Mouse (Mus musculus): ENCODE measurements at regions not wholly inside any gene's neighbourhood (a gene's known extent, or its start where the extent isn't known, plus 50 kb on each side); places are given as distances from the start of the nearest gene placed in this dataset.

DNA sequence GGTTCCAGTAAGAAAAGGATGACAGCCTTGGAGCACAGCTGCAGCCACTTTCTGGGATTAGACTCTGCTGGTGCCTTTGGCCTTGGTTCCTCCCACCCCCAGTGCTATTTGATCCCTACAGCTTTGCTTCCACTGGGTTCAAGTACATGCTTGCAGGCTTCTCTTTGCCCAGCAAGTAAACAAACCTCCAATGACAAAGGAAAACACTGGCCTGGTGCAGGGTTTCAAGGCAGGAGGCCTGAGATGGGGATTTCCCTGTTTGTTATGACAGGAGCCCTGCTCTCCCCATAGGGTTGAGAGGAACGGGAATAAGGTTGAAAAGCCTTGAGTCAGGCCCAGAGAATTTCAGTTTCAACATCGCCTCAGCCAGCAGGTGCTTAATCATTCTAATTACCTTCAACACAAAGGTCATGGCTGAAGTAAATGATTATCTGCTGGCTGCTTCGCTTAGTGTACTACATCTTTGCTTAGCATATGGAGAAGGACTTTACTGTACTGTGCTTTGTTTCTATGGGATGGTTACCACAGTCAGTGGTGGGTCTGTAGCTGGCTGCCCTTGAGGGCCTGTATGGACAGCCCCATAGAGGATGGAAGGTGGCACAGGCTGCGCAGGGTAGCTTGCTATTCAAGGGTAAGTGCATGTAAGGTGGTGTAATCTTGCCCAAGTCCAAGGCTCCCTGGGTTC is 142.2 kb upstream of the Serp2 start:
- no peaks in the 10 kb centered on the region for H3K9me3 ChIP-seq (ENCODE audit: control insufficient read depth, low read length)
- no peak overlapping the region for H3K9ac ChIP-seq (ENCODE audit: low read length)
- ATAC-seq (ENCODE audit: insufficient number of reproducible peaks, insufficient read depth, low FRiP score, low read depth): no peak
- no peaks in the 10 kb centered on the region for H3K36me3 ChIP-seq (ENCODE audit: control insufficient read depth, insufficient read depth, low read length)
- no peak overlapping the region for H3K4me2 ChIP-seq (ENCODE audit: low read length)
- H3K27me3 ChIP-seq (ENCODE audit: control insufficient read depth, insufficient read depth, low read length): no peaks in the 10 kb centered on the region
- H3K4me1 ChIP-seq (ENCODE audit: control insufficient read depth in 2 of 2, insufficient read depth in 2 of 2, low read length in 2 of 2): peaks cover 34 to 45% of the 10 kb centered on the region in 2 experiments
- H3K27ac ChIP-seq (replicated peaks in 1 of 2; ENCODE audit: control insufficient read depth in 1 of 2, insufficient read depth in 1 of 2, low read depth in 2 of 2, low read length in 2 of 2): no peak overlapping the region
- H3K4me3 ChIP-seq (ENCODE audit: control insufficient read depth in 1 of 2, insufficient read depth in 1 of 2, low read depth in 1 of 2, low read length in 2 of 2): no peak overlapping the region
- WGBS: 62% methylated on average over 4 of the region's 4 CpGs

- no peaks in the 10 kb centered on the region for H3K36me3 ChIP-seq (ENCODE audit: control insufficient read depth, insufficient read depth, low read length)
- H3K9me3 ChIP-seq (ENCODE audit: control insufficient read depth, low read length): no peaks in the 10 kb centered on the region
- H3K9ac ChIP-seq (ENCODE audit: low read length): no peak overlapping the region
- H3K27ac ChIP-seq (replicated peaks in 1 of 2; ENCODE audit: control insufficient read depth in 1 of 2, insufficient read depth in 1 of 2, low read depth in 2 of 2, low read length in 2 of 2): peak overlapping the region in 1 of 2 experiments; percentile 58; a peak in 1 of 4 replicates
- H3K4me2 ChIP-seq (ENCODE audit: low read length): no peak overlapping the region
- ATAC-seq (ENCODE audit: insufficient number of reproducible peaks, insufficient read depth, low FRiP score, low read depth): no peak
- H3K27me3 ChIP-seq (ENCODE audit: control insufficient read depth, insufficient read depth, low read length): no peaks in the 10 kb centered on the region
- 57% methylated on average over 4 of the region's 4 CpGs for WGBS
- no peak overlapping the region for H3K4me3 ChIP-seq (ENCODE audit: control insufficient read depth in 1 of 2, insufficient read depth in 1 of 2, low read depth in 1 of 2, low read length in 2 of 2)
- peaks cover 23 to 29% of the 10 kb centered on the region in 2 experiments for H3K4me1 ChIP-seq (ENCODE audit: control insufficient read depth in 2 of 2, insufficient read depth in 2 of 2, low read length in 2 of 2)
Measured at GRCm38 (mm10) chr14:76696729-76697128, 140.0 kb upstream of the Serp2 start.

- peak overlapping the region; percentile 43 to 58; a peak in 2 of 4 replicates for H3K27ac ChIP-seq (replicated peaks in 1 of 2; ENCODE audit: control insufficient read depth in 1 of 2, insufficient read depth in 1 of 2, low read depth in 2 of 2, low read length in 2 of 2)
- 46% methylated on average over 17 of the region's 18 CpGs for WGBS
- no peak overlapping the region for H3K9ac ChIP-seq (ENCODE audit: low read length)
- ATAC-seq (ENCODE audit: insufficient number of reproducible peaks, insufficient read depth, low FRiP score, low read depth): no peak
- H3K9me3 ChIP-seq (ENCODE audit: control insufficient read depth, low read length): no peaks in the 10 kb centered on the region
- H3K4me3 ChIP-seq (ENCODE audit: control insufficient read depth in 1 of 2, insufficient read depth in 1 of 2, low read depth in 1 of 2, low read length in 2 of 2): no peak overlapping the region
- H3K27me3 ChIP-seq (ENCODE audit: control insufficient read depth, insufficient read depth, low read length): no peaks in the 10 kb centered on the region
- H3K36me3 ChIP-seq (ENCODE audit: control insufficient read depth, insufficient read depth, low read length): no peaks in the 10 kb centered on the region
- no peak overlapping the region for H3K4me2 ChIP-seq (ENCODE audit: low read length)
- H3K4me1 ChIP-seq (ENCODE audit: control insufficient read depth in 2 of 2, insufficient read depth in 2 of 2, low read length in 2 of 2): peaks cover 20 to 22% of the 10 kb centered on the region in 2 experiments
Measured at GRCm38 (mm10) chr14:76695691-76696355, 139.1 kb upstream of the Serp2 start.

GRCm38 (mm10) chr14:76694894-76695293 is 138.2 kb upstream of the Serp2 start:
- no peak for ATAC-seq (ENCODE audit: insufficient number of reproducible peaks, insufficient read depth, low FRiP score, low read depth)
- H3K27me3 ChIP-seq (ENCODE audit: control insufficient read depth, insufficient read depth, low read length): no peaks in the 10 kb centered on the region
- peaks cover 12 to 20% of the 10 kb centered on the region in 2 experiments for H3K4me1 ChIP-seq (ENCODE audit: control insufficient read depth in 2 of 2, insufficient read depth in 2 of 2, low read length in 2 of 2)
- H3K36me3 ChIP-seq (ENCODE audit: control insufficient read depth, insufficient read depth, low read length): no peaks in the 10 kb centered on the region
- no peaks in the 10 kb centered on the region for H3K9me3 ChIP-seq (ENCODE audit: control insufficient read depth, low read length)
- WGBS: 87% methylated on average over 8 of the region's 8 CpGs
- no peak overlapping the region for H3K27ac ChIP-seq (replicated peaks in 1 of 2; ENCODE audit: control insufficient read depth in 1 of 2, insufficient read depth in 1 of 2, low read depth in 2 of 2, low read length in 2 of 2)
- H3K4me3 ChIP-seq (ENCODE audit: control insufficient read depth in 1 of 2, insufficient read depth in 1 of 2, low read depth in 1 of 2, low read length in 2 of 2): no peak overlapping the region
- no peak overlapping the region for H3K4me2 ChIP-seq (ENCODE audit: low read length)
- H3K9ac ChIP-seq (ENCODE audit: low read length): no peak overlapping the region

- H3K4me1 ChIP-seq (ENCODE audit: control insufficient read depth in 2 of 2, insufficient read depth in 2 of 2, low read length in 2 of 2): peaks cover 12 to 17% of the 10 kb centered on the region in 2 experiments
- WGBS: 44% methylated on average over 15 of the region's 15 CpGs
- H3K4me3 ChIP-seq (ENCODE audit: control insufficient read depth in 1 of 2, insufficient read depth in 1 of 2, low read depth in 1 of 2, low read length in 2 of 2): no peak overlapping the region
- no peaks in the 10 kb centered on the region for H3K9me3 ChIP-seq (ENCODE audit: control insufficient read depth, low read length)
- H3K9ac ChIP-seq (ENCODE audit: low read length): no peak overlapping the region
- H3K36me3 ChIP-seq (ENCODE audit: control insufficient read depth, insufficient read depth, low read length): no peaks in the 10 kb centered on the region
- peak overlapping the region; percentile 55 to 60 for H3K27ac ChIP-seq (replicated peaks in 1 of 2; ENCODE audit: control insufficient read depth in 1 of 2, insufficient read depth in 1 of 2, low read depth in 2 of 2, low read length in 2 of 2)
- peak; percentile 63 for ATAC-seq (ENCODE audit: insufficient number of reproducible peaks, insufficient read depth, low FRiP score, low read depth)
- H3K27me3 ChIP-seq (ENCODE audit: control insufficient read depth, insufficient read depth, low read length): no peaks in the 10 kb centered on the region
- H3K4me2 ChIP-seq (ENCODE audit: low read length): no peak overlapping the region
Measured at GRCm38 (mm10) chr14:76693351-76694317, 136.9 kb upstream of the Serp2 start.

GRCm38 (mm10) chr14:76687971-76688407 is 131.3 kb upstream of the Serp2 start:
- Histone ChIP-seq H3K36me3 (ENCODE audit: control insufficient read depth, insufficient read depth, low read length) (no peaks in the 10 kb centered on the region), H3K4me2 (ENCODE audit: low read length) (no peak overlapping the region), H3K27ac (replicated peaks in 1 of 2; ENCODE audit: control insufficient read depth in 1 of 2, insufficient read depth in 1 of 2, low read depth in 2 of 2, low read length in 2 of 2) (no peak overlapping the region), H3K9ac (ENCODE audit: low read length) (no peak overlapping the region), H3K4me1 (ENCODE audit: control insufficient read depth in 2 of 2, insufficient read depth in 2 of 2, low read length in 2 of 2) (peaks cover 20 to 27% of the 10 kb centered on the region in 2 experiments), H3K27me3 (ENCODE audit: control insufficient read depth, insufficient read depth, low read length) (no peaks in the 10 kb centered on the region), H3K9me3 (ENCODE audit: control insufficient read depth, low read length) (no peaks in the 10 kb centered on the region), H3K4me3 (ENCODE audit: control insufficient read depth in 1 of 2, insufficient read depth in 1 of 2, low read depth in 1 of 2, low read length in 2 of 2) (no peak overlapping the region)
- no peak for ATAC-seq (ENCODE audit: insufficient number of reproducible peaks, insufficient read depth, low FRiP score, low read depth)
- WGBS: 33% methylated on average over 10 of the region's 10 CpGs

GRCm38 (mm10) chr14:76686762-76687453 is 130.2 kb upstream of the Serp2 start:
- WGBS: 55% methylated on average over 9 of the region's 9 CpGs
- H3K27me3 ChIP-seq (ENCODE audit: control insufficient read depth, insufficient read depth, low read length): no peaks in the 10 kb centered on the region
- no peaks in the 10 kb centered on the region for H3K36me3 ChIP-seq (ENCODE audit: control insufficient read depth, insufficient read depth, low read length)
- H3K4me3 ChIP-seq (ENCODE audit: control insufficient read depth in 1 of 2, insufficient read depth in 1 of 2, low read depth in 1 of 2, low read length in 2 of 2): no peak overlapping the region
- no peak for ATAC-seq (ENCODE audit: insufficient number of reproducible peaks, insufficient read depth, low FRiP score, low read depth)
- H3K27ac ChIP-seq (replicated peaks in 1 of 2; ENCODE audit: control insufficient read depth in 1 of 2, insufficient read depth in 1 of 2, low read depth in 2 of 2, low read length in 2 of 2): no peak overlapping the region
- no peaks in the 10 kb centered on the region for H3K9me3 ChIP-seq (ENCODE audit: control insufficient read depth, low read length)
- H3K9ac ChIP-seq (ENCODE audit: low read length): no peak overlapping the region
- peaks cover 20 to 27% of the 10 kb centered on the region in 2 experiments for H3K4me1 ChIP-seq (ENCODE audit: control insufficient read depth in 2 of 2, insufficient read depth in 2 of 2, low read length in 2 of 2)
- H3K4me2 ChIP-seq (ENCODE audit: low read length): no peak overlapping the region
